Mouse (Mus musculus) neural tube, embryonic 11.5 days (tissue): ENCODE results near the gene Cdiptos. TPM values are rescaled to one million over a fixed set of nuclear protein-coding genes. Genes with fewer than 3 reads are reported as not detected.

ENCODE experiments used
- ATAC-seq: fragments of 200-750 bp; cut with Nextera tagmentation; 2 replicates; pipeline ENCODE4 v1.8.0; 2017; ENCODE audit warnings: moderate number of reproducible peaks, mild to moderate bottlenecking, moderate TSS enrichment, moderate library complexity; ENCODE audit not compliant: insufficient read depth, low FRiP score, low TSS enrichment
- DNase-seq: peaks from one replicate; pipeline ENCODE4 v3.0.0-alpha.2; 2015; ENCODE audit warnings: low spot score
- H3K27ac ChIP-seq: fragments of 300-500 bp; sonication (generic); 2 replicates; pipeline ENCODE4 v1.5.1; 2014; ENCODE audit warnings: low read depth, mild to moderate bottlenecking, low read length
- H3K27me3 ChIP-seq: fragments of 300-500 bp; sonication (generic); 2 replicates; pipeline ENCODE4 v1.6.1; 2014; ENCODE audit warnings: mild to moderate bottlenecking, low read length, mixed read lengths; ENCODE audit not compliant: control insufficient read depth, insufficient read depth
- H3K36me3 ChIP-seq: fragments of 300-500 bp; sonication (generic); 2 replicates; pipeline ENCODE4 v1.6.1; 2014; ENCODE audit warnings: mild to moderate bottlenecking, low read length, moderate library complexity, mixed read lengths; ENCODE audit not compliant: control insufficient read depth, insufficient read depth
- H3K4me1 ChIP-seq: fragments of 300-500 bp; sonication (generic); 2 replicates; pipeline ENCODE4 v1.6.1; 2014; ENCODE audit warnings: low read length, mixed read lengths; ENCODE audit not compliant: control insufficient read depth, insufficient read depth
- H3K4me2 ChIP-seq: fragments of 300-500 bp; sonication (generic); 2 replicates; pipeline ENCODE4 v1.6.1; 2014; ENCODE audit warnings: low read depth, mild to moderate bottlenecking, moderate library complexity
- H3K4me3 ChIP-seq: fragments of 300-500 bp; sonication (generic); 2 replicates; pipeline ENCODE4 v1.5.1; 2014; ENCODE audit warnings: low read depth, low read length
- H3K9ac ChIP-seq: fragments of 300-500 bp; sonication (generic); 2 replicates; pipeline ENCODE4 v1.6.1; 2014; ENCODE audit warnings: mild to moderate bottlenecking, low read length
- H3K9me3 ChIP-seq: fragments of 300-500 bp; sonication (generic); 2 replicates; pipeline ENCODE4 v1.6.1; 2016; ENCODE audit warnings: low read length; ENCODE audit not compliant: control insufficient read depth
- WGBS: fragments of 180-500 bp; shearing (Covaris S2); extraction: QIAGEN DNeasy Blood & Tissue Kit; methylation state at CpG from one replicate; pipeline ENCODE4 v1.1.7; 2014; 5-methylcytosine and 5-hydroxymethylcytosine counted together
- polyA plus RNA-seq: library from polyadenylated mRNA; unstranded; fragments of >200 nt; fragmentation: Nextera tagmentation; extraction: Ambion mirVana; gene quantifications from 2 replicates; pipeline ENCODE4 v1.2.1, GENCODE M21; 2014

Gene Cdiptos
- polyA plus RNA-seq, 1 experiment from 2014 or later, result 1.1 TPM

DNA sequence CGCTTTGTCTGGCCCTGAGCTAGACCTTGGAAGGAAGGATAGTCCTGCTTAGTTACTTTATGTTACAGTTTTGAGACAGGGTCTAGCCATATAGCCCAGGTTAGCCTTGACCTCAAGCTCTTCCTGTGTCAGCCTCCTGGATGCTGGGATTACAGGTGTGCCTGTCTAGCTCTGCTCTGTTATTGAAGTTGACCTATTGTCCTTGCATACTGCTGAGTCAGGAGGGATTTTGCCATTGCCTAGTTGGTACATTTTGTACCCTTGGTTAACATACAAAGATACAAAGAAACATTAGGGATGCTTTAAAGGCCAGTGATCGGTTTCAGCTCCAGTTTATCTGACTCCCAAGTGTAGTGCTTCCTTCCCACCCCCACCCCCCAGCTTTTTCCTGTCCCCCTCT lies 43.2 kb downstream of the Cdiptos start:
- no peak for ATAC-seq
- H3K4me3 ChIP-seq, result no peak overlapping the region
- no peak overlapping the region for H3K9ac ChIP-seq
- H3K9me3 ChIP-seq, result no peaks in the 10 kb centered on the region
- no peaks in the 10 kb centered on the region for H3K27me3 ChIP-seq
- WGBS, result 93% methylated on average over 2 of the region's 2 CpGs
- H3K4me2 ChIP-seq, result no peak overlapping the region
- H3K27ac ChIP-seq, result no peak overlapping the region
- no peak for DNase-seq
- no peaks in the 10 kb centered on the region; the same call in 1 of the 2 replicates for H3K36me3 ChIP-seq
- 0 out of 2 replicates have a peak, but pooled peaks cover 3% of the 10 kb centered on the region for H3K4me1 ChIP-seq

DNA sequence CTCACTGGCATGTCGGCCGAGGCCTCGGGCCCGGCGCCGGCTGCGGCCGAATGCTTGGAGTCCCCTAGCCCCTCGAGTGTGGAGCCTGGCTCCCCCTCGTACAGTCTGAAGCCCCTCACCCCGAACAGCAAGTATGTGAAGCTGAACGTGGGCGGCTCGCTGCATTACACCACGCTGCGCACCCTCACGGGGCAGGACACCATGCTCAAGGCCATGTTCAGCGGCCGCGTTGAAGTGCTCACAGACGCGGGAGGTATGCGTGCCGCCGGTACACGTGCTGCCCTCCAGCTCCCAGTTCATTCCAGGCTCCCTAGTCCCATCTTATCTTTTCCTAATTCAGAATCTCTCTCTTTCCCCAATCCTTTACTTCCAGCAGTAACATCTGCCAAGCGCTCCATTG lies 46.9 kb downstream of the Cdiptos start:
- H3K27ac ChIP-seq, result peak overlapping the region; percentile 36; the same call in 1 of the 2 replicates
- no peak for DNase-seq
- H3K9ac ChIP-seq, result peak overlapping the region; percentile 73
- no peaks in the 10 kb centered on the region for H3K36me3 ChIP-seq
- peak overlapping the region; percentile 97 for H3K4me2 ChIP-seq
- ATAC-seq, result peak; percentile 69
- 0 out of 2 replicates have a peak, but pooled peaks cover 5% of the 10 kb centered on the region for H3K4me1 ChIP-seq
- 0% methylated on average over 20 of the region's 27 CpGs for whole genome bisulfite sequencing
- H3K27me3 ChIP-seq, result no peaks in the 10 kb centered on the region
- peak overlapping the region; percentile 73 for H3K4me3 ChIP-seq
- no peaks in the 10 kb centered on the region for H3K9me3 ChIP-seq

DNA sequence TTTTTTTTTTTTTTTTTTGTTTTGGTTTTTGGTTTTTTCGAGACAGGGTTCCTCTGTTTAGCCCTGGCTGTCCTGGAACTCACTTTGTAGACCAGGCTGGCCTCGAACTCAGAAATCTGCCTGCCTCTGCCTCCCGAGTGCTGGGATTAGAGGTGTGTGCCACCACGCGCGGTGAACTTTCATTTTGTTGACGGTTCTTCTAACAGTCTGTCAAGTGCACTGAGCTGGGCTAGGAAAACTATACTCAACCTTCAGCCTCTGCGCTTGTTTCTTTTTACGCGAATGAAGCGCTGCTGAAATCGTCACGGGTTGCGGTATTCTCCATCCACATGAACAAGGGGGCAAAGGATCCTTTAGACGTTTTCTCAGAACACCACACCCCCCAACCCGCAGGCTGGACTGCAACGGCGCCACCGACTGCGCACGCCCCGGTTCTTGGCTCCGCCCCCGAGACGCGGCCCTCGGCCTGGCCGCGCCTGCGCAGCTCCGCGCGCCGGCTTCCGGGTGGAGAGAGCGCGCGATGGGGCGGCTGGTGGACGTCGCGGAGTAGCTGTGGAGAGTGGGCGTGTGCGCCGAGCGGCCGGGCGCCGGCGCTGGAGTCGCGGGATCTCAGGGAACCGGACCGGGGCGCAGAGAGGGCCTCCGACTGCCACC lies 47.4 kb downstream of the Cdiptos start, which contains the start of gene Kctd13:
TSS of gene Kctd13 (plus strand) at position 496 of the 654 bp plus-strand sequence.
- Histone ChIP-seq H3K9me3 (no peaks in the 10 kb centered on the region), H3K27ac (peak within 1 kb of the TSS; percentile 36; the same call in 1 of the 2 replicates), H3K4me2 (peak within 1 kb of the TSS; percentile 97), H3K4me3 (peak within 1 kb of the TSS; percentile 73), H3K4me1 (0 out of 2 replicates have a peak, but pooled peaks cover 5% of the 10 kb centered on the region), H3K27me3 (no peaks in the 10 kb centered on the region), H3K9ac (peak within 1 kb of the TSS; percentile 73), H3K36me3 (no peaks in the 10 kb centered on the region)
- WGBS, result 5% methylated on average over 56 of the region's 56 CpGs
- DNase-seq (peak; percentile 94), ATAC-seq (peak; percentile 90)

DNA sequence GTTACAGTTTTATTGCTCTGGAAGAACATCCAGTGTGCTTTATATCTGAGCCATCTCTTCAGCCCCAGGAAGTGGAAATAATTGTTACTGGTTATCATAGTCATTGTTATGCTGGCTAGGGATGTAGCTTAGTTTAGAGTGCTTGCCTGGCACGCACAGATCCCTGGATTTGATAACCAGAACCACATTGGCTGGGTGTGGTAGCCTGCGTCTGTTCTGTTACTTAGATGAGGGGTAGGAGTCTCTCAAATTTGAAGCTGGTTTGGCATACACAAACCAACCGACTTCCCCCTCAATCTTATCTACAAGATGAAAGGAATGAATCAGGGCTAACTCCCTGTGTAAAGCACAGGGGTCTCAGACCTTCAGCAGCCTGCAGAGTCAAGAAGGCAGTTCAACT lies 49.6 kb downstream of the Cdiptos start:
- Histone ChIP-seq H3K9me3 (no peaks in the 10 kb centered on the region), H3K4me2 (no peak overlapping the region), H3K9ac (no peak overlapping the region), H3K27ac (no peak overlapping the region), H3K4me3 (no peak overlapping the region), H3K27me3 (no peaks in the 10 kb centered on the region), H3K36me3 (no peaks in the 10 kb centered on the region), H3K4me1 (peaks cover 10% of the 10 kb centered on the region; the same call in 1 of the 2 replicates)
- 52% methylated on average over 3 of the region's 3 CpGs for WGBS
- DNase-seq (no peak), ATAC-seq (no peak)

DNA sequence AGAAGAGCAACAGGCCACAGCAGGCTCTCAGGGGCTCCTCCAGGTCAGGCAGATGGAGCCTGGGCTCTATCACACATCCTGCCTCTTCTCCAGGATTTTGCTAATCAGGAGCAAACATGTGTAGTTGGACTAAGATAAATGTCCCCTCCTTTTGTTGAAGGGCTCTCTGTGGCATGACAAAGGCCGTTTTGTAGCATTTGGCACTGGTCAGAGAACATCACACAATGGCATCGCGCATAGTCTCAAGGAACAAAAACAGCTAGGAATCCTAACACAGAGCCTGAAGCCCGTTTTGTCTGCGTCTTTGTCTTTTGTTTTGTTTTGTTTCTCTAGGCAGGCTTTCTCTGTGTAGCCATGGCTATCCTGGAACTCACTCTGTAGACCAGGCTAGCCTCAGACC lies 51.9 kb downstream of the Cdiptos start:
- no peak overlapping the region for H3K4me3 ChIP-seq
- DNase-seq, result peak; percentile 37
- H3K27me3 ChIP-seq, result no peaks in the 10 kb centered on the region
- WGBS, result 41% methylated on average over 5 of the region's 5 CpGs
- no peaks in the 10 kb centered on the region for H3K9me3 ChIP-seq
- no peak overlapping the region for H3K4me2 ChIP-seq
- 0 out of 2 replicates have a peak overlapping the region, but pooled peaks have one; percentile 49 for H3K27ac ChIP-seq
- peak overlapping the region; percentile 18; the same call in 1 of the 2 replicates for H3K9ac ChIP-seq
- no peak for ATAC-seq
- H3K4me1 ChIP-seq, result peaks cover 6% of the 10 kb centered on the region; the same call in 1 of the 2 replicates
- no peaks in the 10 kb centered on the region for H3K36me3 ChIP-seq

DNA sequence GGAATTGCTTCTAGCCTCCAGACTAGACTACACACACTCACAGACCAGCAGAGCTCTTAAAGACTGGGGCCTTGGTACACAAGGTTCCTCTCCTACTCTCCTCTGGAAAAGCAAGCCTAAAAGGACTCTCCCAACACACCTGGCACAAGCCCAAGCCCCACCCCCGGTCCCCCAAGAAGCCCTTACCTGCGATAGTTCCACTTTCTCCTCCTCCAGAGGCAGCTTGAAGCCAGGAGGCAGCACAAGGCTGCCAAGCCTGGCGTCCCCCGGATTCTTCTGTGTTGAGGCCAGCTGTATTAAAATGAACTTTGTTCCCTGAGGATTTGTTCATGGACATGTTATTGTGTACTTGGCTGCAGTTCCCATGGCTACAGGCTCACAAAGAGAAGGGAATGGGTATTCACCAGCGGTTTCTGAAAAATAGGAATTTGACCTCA lies 53.3 kb downstream of the Cdiptos start, which contains the start of gene Tmem219:
TSS of gene Tmem219 (minus strand) at position 294 of the 437 bp plus-strand sequence.
- peak within 1 kb of the TSS; percentile 6; the same call in 1 of the 2 replicates for H3K4me3 ChIP-seq
- H3K9me3 ChIP-seq, result no peaks in the 10 kb centered on the region
- DNase-seq, result peak; percentile 55
- WGBS, result 49% methylated on average over 5 of the region's 5 CpGs
- H3K27ac ChIP-seq, result peak within 1 kb of the TSS; percentile 78
- peaks cover 6% of the 10 kb centered on the region; the same call in 1 of the 2 replicates for H3K4me1 ChIP-seq
- H3K9ac ChIP-seq, result peak within 1 kb of the TSS; percentile 18
- H3K36me3 ChIP-seq, result no peaks in the 10 kb centered on the region
- ATAC-seq, result peak; percentile 31; the same call in 1 of the 2 replicates
- no peaks in the 10 kb centered on the region for H3K27me3 ChIP-seq
- H3K4me2 ChIP-seq, result peak within 1 kb of the TSS; percentile 30

Other genes with a start within 250 kb of the Cdiptos start
- 55.3 and 58.0 TPM in 2 replicates for gene Mapk3, start 216.5 kb downstream of the Cdiptos start, polyA plus RNA-seq
- 1.2 and 1.5 TPM in 2 replicates for gene Gdpd3, start 209.8 kb downstream of the Cdiptos start, polyA plus RNA-seq
- 115 and 121 TPM in 2 replicates for gene Ypel3, start 199.1 kb downstream of the Cdiptos start, polyA plus RNA-seq
- gene Tbx6, start 194.6 kb downstream of the Cdiptos start, polyA plus RNA-seq, result 0.38 and 0.64 TPM in 2 replicates
- 318 and 344 TPM in 2 replicates for gene Ppp4c, start 183.6 kb downstream of the Cdiptos start, polyA plus RNA-seq
- gene Fam57b, start 178.4 kb downstream of the Cdiptos start, polyA plus RNA-seq, result 14.3 and 14.4 TPM in 2 replicates
- not detected in 2 replicates for gene 4930451I11Rik, start 144.5 kb downstream of the Cdiptos start, polyA plus RNA-seq
- 4.4 and 5.6 TPM in 2 replicates for gene Doc2a, start 128.7 kb downstream of the Cdiptos start, polyA plus RNA-seq
- gene Hirip3, start 114.1 kb downstream of the Cdiptos start, polyA plus RNA-seq, result 21.0 and 23.4 TPM in 2 replicates
- 91.8 and 96.3 TPM in 2 replicates for gene Ino80e, start 113.7 kb downstream of the Cdiptos start, polyA plus RNA-seq
- gene Taok2, start 91.4 kb downstream of the Cdiptos start, polyA plus RNA-seq, result 33.2 and 34.0 TPM in 2 replicates
- gene Tmem219, start 53.2 kb downstream of the Cdiptos start, polyA plus RNA-seq, result 19.7 and 20.0 TPM in 2 replicates
- 33.4 and 35.6 TPM in 2 replicates for gene Kctd13, start 47.2 kb downstream of the Cdiptos start, polyA plus RNA-seq
- gene Asphd1, start 26.5 kb downstream of the Cdiptos start, polyA plus RNA-seq, result 0.82 and 0.87 TPM in 2 replicates
- 10.0 and 13.5 TPM in 2 replicates for gene Sez6l2, start 25.5 kb downstream of the Cdiptos start, polyA plus RNA-seq
- 79.1 and 80.3 TPM in 2 replicates for gene Cdipt, start 184 bp downstream of the Cdiptos start, polyA plus RNA-seq
- gene Mvp, start 38.5 kb upstream of the Cdiptos start, polyA plus RNA-seq, result 3.0 and 4.2 TPM in 2 replicates
- gene Pagr1b, start 40.4 kb upstream of the Cdiptos start, polyA plus RNA-seq, result 1.1 TPM in 1 of 2 replicates, not detected in the other
- gene Pagr1a, start 41.3 kb upstream of the Cdiptos start, polyA plus RNA-seq, result 99.6 and 105 TPM in 2 replicates
- gene Gm42742, start 45.0 kb upstream of the Cdiptos start, polyA plus RNA-seq, result 14.3 and 19.4 TPM in 2 replicates
- 6.2 and 6.9 TPM in 2 replicates for gene Prrt2, start 45.1 kb upstream of the Cdiptos start, polyA plus RNA-seq
- 90.8 and 94.5 TPM in 2 replicates for gene Maz, start 50.9 kb upstream of the Cdiptos start, polyA plus RNA-seq
- gene Kif22, start 66.4 kb upstream of the Cdiptos start, polyA plus RNA-seq, result 156 and 168 TPM in 2 replicates
- gene Zg16, start 111.2 kb upstream of the Cdiptos start, polyA plus RNA-seq, result not detected in 2 replicates
- 1.0 and 1.1 TPM in 2 replicates for gene AI467606, start 115.3 kb upstream of the Cdiptos start, polyA plus RNA-seq
- 1.8 and 2.0 TPM in 2 replicates for gene Qprt, start 146.1 kb upstream of the Cdiptos start, polyA plus RNA-seq
- 0.27 TPM in 1 of 2 replicates, not detected in the other for gene Spn, start 161.7 kb upstream of the Cdiptos start, polyA plus RNA-seq
- 91.6 and 92.0 TPM in 2 replicates for gene Cd2bp2, start 220.0 kb upstream of the Cdiptos start, polyA plus RNA-seq
- 23.9 and 28.8 TPM in 2 replicates for gene Tbc1d10b, start 232.4 kb upstream of the Cdiptos start, polyA plus RNA-seq
- 87.1 and 113 TPM in 2 replicates for gene Mylpf, start 232.8 kb upstream of the Cdiptos start, polyA plus RNA-seq